Mouse (Mus musculus): ENCODE results near the gene 1700030K09Rik.

1700030K09Rik gene

DNA sequence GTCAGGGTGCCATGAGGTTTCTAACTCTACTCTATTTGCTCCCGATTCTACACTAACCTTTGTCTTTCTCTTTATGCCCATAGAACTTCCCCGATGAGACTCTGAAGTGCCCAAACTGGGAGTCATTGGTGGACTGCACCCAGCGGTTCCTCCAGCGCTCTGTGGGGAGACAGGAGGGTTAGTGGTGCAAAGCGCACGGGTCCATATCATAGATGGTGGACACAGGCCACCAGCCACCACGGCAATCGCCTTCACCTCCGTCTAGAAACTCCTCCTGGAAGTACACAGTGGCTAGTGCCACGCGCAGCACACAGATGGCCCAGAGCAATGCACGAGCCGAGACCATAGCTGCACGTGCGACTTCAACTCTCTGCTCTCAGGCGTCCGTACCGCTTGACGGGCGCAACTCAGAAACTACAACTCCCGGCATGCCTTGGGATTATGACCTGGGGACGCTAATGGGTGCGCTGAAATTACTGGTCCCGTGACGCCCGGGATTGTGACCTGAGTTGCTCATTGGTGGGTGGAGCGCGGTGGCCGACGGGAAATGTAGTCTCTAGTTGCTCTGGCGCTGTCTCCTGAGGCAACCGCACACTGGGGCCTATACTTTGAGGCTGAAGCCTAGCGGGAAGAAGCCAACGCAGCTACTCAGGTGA is at the start of gene 1700030K09Rik, which contains the start of gene Calr3:
Gene 1700030K09Rik, plus strand, starts transcription at position 543 of the 656 bp plus-strand sequence.
Gene Calr3, minus strand, starts transcription at position 533 of the 656 bp plus-strand sequence.
- DNase-seq (ENCODE audit: low spot score in 2 of 2): peak; percentile 97 to 98

DNA sequence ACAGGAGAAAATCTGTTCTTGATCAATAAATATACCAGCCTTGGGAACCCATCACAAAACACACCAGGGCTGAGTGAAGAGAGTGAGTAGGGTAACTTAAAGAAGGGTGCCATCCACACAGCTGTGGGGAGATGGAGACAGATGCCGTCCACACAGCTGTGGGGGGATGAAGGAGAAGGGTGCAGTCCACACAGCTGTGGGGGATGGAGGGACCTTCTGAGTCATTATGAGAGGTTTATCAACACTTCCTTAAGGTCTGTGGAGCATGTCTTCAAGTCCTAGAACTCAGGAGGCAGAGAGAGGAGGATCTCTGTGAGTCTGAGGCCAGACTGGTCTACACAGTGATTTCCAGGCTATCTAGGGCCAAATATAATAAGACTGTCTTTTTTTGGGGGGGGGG is 42.3 kb upstream of the 1700030K09Rik start:
- DNase-seq (ENCODE audit: low spot score in 2 of 2): no peak

DNA sequence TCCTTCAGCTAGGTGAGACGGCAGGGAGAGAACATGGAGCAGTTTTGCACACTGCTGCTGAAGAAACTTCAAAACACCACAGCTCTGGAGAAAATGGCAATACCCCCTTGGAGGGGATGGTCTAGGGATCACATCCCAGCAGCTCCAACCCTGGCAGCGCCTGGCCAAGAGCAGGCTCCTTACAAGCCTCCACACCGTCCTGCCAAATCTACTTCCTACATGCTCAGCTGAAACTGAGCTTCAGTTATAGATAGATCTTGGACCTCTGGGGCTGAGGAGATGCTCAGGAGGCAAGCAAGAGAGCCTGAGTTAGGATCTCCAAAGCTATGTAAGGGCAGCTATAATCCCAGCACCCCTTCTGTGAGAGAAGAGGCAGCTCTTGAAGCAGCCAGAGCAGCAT is 40.7 kb upstream of the 1700030K09Rik start:
- no peak for DNase-seq (ENCODE audit: low spot score in 2 of 2)

- DNase-seq (ENCODE audit: low spot score in 2 of 2): no peak
These were observed 35.8 kb upstream of the 1700030K09Rik start for GRCm38 (mm10) chr8:72407878-72408277.

GRCm38 (mm10) chr8:72409443-72409842 is 34.2 kb upstream of the 1700030K09Rik start:
- no peak for DNase-seq (ENCODE audit: low spot score in 2 of 2)

- DNase-seq (ENCODE audit: low spot score in 2 of 2): no peak
These were observed 29.8 kb upstream of the 1700030K09Rik start for GRCm38 (mm10) chr8:72413839-72414238.

GRCm38 (mm10) chr8:72415252-72415651 is 28.4 kb upstream of the 1700030K09Rik start:
- no peak for DNase-seq (ENCODE audit: low spot score in 2 of 2)

GRCm38 (mm10) chr8:72418073-72418472 is 25.6 kb upstream of the 1700030K09Rik start:
- no peak for DNase-seq (ENCODE audit: low spot score in 2 of 2)

DNA sequence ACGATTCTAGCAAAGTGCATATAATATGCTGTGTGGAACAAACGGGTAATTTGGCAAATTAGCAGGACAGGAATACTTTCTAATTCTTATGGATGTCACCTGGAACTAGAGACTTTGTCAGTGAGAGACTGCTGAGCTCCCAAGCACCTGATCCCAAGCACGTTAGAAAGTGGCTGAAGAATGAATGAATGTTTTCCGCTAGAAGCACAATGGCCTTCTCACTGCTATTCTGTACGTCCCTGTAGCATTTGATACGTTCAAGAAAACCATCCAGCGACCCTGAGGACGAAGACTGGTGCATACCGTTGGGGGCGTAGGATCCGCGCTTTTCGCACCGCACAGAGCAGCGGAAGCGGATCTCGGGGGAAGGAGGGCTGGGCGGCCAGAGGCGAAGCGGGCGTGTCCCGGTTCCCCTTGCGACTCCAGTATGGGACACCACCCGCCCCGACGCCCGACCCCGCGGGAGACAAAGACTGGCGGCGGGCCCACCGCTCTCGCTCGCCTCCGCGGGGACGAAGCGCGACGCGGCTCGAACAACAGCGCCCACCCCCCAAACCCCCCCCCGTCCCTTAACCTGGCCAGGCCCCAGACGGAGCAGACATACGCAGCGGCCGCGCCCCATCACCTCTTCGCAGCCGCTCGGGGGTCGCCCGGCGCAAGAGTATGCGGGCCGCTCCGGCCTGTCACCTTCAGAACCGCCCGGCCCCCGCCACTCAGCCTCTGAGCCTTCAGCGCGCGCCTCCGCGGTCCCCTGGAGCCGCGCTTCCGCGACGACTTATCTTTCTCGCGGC is 22.9 kb upstream of the 1700030K09Rik start:
- peak in 1 of 2 experiments; percentile 31 for DNase-seq (ENCODE audit: low spot score in 2 of 2)

DNA sequence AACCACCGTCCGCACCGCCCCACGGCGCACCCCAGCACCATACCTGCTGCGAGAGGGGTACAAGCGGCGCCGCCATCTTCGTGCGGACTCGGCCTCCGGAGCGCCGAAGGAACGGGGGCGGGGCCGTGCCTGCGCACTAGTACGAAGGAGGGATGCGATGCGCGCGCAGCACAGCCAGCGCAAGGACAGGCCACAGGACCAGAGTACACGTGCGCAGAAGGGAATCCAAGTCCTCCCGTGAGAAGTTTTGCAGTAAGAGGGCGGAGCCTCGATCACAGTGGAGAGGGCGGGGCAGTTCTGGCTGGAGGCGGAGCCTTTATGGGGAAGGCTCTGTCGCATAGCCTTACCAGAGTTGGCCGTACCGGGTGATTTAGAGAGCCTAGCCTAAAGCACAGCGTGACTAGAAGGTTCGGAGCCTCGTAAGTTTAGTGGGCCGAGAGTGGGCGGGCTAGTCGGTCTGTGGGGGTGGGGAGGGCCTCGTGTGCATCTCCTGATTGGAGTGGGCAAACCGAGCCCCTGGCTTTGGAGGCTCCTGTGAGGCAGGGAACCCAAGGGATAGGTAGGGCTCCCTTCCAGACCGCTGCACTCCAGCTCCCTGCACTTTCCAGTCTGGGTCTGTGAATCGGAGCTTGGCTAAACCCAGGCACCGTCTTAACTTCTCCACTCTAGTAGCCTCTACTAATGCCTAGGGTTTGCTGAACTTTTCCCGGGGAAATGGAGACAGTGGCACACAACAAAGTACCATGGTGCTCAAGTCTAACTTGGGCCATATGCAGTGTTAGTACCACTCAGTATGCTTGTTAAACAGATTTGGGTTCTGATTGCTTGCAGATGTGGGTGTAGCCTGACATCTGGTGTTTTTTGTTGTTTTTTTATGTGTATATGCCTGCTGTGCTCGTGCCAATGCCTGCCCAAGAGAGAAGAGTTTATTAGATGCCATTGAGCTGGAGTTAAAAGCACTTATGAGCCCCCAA is 22.0 kb upstream of the 1700030K09Rik start, which contains the start of gene Eps15l1:
Gene Eps15l1, minus strand, starts transcription at position 99 of the 974 bp plus-strand sequence.
- peak; percentile 97 to 98 for DNase-seq (ENCODE audit: low spot score in 2 of 2)

DNA sequence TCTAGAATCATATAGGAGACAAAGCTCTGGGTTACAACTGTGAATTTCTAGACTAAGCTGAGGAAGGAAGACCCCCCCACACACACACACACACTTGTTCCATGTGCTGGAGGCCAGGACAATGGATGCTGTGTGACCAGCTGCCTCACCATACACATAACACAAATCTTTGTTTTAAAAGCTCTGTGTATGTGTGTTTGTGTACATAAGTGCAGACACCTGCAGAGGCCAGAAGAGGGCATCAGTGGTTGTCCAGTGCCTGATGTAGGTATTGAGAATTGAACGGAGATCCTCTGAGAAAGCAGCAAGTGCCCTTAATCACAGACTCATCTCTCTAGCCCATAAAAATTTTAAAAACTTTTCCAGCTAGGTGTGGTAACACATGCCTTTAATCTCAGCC is 20.8 kb upstream of the 1700030K09Rik start:
- DNase-seq (ENCODE audit: low spot score in 2 of 2): no peak

DNA sequence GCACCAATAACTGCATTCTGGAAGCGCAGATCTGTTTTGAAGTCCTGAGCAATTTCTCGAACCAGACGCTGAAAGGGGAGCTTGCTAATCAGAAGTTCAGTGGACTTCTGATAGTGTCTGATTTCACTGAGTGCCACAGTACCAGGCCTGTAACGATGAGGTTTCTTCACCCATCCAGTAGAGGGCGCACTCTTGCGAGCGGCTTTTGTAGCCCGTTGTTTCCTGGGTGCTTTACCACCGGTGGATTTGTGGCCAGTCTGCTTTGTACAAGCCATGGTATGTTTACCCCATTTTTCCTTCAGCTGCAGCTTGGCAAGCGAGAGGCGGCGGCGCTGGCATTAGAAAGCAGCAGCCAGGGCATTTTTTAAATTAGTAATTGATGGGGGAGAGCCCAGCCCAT is 14.0 kb upstream of the 1700030K09Rik start:
- DNase-seq (ENCODE audit: low spot score in 2 of 2): no peak

DNA sequence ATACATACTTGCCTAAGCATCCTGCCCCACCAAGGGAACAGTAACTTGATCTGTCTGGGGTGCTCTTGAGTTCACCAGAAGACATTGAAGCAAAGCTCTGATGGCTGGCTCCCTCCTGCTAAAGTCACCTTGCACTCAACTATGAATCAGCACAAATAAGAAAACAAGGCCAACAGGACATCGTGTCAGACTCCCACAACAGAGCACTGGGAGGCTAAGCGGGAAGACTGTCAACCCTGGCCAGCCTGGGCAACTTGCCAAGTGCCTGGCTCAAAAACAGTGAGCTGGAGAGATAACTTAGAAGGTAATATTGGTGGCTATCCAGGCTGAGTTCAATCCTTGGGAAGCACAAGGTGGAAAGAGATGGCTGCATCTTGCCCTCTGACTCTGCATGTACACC is 8.7 kb upstream of the 1700030K09Rik start:
- DNase-seq (ENCODE audit: low spot score in 2 of 2): no peak

DNA sequence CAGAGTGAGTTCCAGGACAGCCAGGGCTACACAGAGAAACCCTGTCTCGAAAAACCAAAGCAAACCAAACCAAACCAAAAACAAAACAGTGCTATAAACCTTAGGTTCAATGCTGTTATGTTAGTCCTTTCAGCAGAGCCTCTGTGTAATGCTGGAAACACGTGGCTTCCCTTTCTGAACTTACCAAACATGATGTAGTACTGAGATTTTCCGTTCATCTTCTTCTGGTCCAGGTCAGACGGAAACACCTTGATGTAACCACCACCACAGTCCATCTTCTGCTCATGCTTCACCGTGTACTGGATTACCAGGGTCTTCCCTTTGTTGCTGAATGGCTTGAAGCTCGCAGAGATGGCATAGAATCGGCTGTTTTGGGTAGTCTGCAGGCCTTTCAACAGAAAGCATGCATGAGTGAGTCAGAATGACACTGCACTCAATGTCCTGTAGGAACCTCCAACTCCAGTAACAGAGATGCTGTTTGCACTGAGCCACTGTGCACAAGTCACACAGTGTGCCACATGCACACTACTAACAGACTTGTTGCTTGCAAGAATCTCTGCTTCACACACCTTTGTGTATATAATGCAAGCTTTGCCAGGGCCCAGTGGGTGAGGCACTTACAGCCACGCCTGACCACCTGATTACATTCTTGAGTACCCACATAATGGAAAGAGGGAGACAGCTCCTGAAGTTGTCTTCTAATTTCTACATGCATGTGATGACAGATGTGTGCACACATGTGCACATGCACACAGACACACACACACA is 5.2 kb upstream of the 1700030K09Rik start:
- no peak for DNase-seq (ENCODE audit: low spot score in 2 of 2)

DNA sequence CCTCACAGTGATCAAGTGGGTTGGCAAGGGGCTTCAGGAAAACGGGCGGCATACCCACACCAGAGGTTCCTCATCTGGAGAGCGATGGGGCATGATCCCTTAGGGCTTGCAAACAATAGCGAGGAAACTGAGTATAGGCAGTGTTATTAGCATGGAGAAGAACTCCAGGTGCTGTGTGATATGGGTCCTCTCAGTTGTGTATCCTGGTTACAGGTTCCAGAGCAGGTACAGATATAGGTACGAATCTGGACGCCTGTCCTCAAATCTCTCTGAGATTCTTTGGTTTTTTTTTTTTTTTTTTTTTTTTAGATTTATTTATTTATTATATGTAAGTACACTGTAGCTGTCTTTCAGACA is 292 bp downstream of the 1700030K09Rik start:
- no peak for DNase-seq (ENCODE audit: low spot score in 2 of 2)

- no peak for DNase-seq (ENCODE audit: low spot score in 2 of 2)
These were observed 1.4 kb downstream of the 1700030K09Rik start for GRCm38 (mm10) chr8:72445071-72445470.

- DNase-seq (ENCODE audit: low spot score in 2 of 2): no peak
These were observed 7.8 kb downstream of the 1700030K09Rik start for GRCm38 (mm10) chr8:72451516-72451915.

GRCm38 (mm10) chr8:72453904-72454303 is 10.2 kb downstream of the 1700030K09Rik start:
- no peak for DNase-seq (ENCODE audit: low spot score in 2 of 2)

- DNase-seq (ENCODE audit: low spot score in 2 of 2): no peak
These were observed 11.6 kb downstream of the 1700030K09Rik start for GRCm38 (mm10) chr8:72455317-72455716.

GRCm38 (mm10) chr8:72457806-72458205 is 14.1 kb downstream of the 1700030K09Rik start:
- no peak for DNase-seq (ENCODE audit: low spot score in 2 of 2)

- no peak for DNase-seq (ENCODE audit: low spot score in 2 of 2)
These were observed 14.8 kb downstream of the 1700030K09Rik start for GRCm38 (mm10) chr8:72458457-72458856.
